ENCODE assay signal across 8 mouse cellular contexts in the genomic region with DNA sequence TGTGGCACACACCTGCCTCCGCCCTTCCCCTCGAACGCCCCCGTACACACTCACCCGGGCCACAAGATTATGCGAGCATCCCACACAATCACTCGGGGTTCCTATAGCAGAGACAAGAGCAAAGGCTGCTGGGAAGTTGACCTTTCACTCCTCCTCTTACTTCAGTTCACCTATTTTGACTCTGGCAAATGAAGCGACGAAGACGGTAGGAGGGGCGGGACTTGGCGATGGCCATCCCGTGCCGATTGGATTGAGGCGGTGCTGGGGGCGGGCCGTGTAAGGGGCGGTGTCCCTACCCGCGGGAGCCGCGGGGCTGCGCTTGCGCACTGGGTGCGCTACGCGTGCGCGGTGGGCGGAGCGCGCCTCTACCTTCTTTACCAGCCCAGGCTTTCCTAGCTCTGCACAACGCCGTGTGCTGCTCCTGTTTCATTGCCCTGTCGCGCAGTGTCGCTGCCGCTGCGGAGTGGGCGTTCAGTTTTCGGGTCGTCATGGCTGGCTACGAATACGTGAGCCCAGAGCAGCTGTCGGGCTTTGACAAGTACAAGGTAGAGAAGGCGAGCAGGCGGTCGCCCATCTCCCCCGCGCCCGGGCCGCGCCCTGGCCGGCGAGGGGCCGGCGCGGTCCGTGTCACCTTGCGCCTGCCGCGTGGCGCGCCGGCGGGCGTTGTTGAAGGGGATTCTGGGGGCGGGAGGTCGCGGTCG. TPM values are rescaled to one million over a fixed set of nuclear protein-coding genes. Genes with fewer than 3 reads are reported as not detected.
DNase-seq lines count a peak whose midpoint lies in the region; ATAC-seq and TF ChIP-seq lines count a peak whose summit lies in the region.

Gene Selenoi, plus strand, starts transcription at position 311 of the 701 bp plus-strand sequence.

- DNase-seq in c-Kit-positive CD71-positive TER-119-positive erythroid progenitor cells, embryonic 14.5 days (ENCODE audit: low spot score): peak; percentile 97
- DNase-seq in heart, postnatal 0 days (ENCODE audit: low spot score): peak; percentile 97
- DNase-seq in kidney, postnatal 4 days: peak; percentile 98 to 99

- no peak for TF ChIP-seq EP300 in heart, postnatal 0 days (IDR thresholded peaks at IDR 0.05; ENCODE audit: low read depth)

- ATAC-seq in forebrain, embryonic 12.5 days (ENCODE audit: low FRiP score): peak; percentile 100
- peak; percentile 100 for ATAC-seq in heart, postnatal 0 days (ENCODE audit: insufficient read depth, low read depth)
- ATAC-seq in liver, embryonic 16.5 days (ENCODE audit: low read depth): peak; percentile 99
- peak; percentile 100 for ATAC-seq in neural tube, embryonic 13.5 days (ENCODE audit: low read depth)

- peak within 1 kb of the TSS; percentile 85 for H3K4me2 ChIP-seq in forebrain, embryonic 12.5 days
- H3K4me2 ChIP-seq in heart, postnatal 0 days (ENCODE audit: low read depth, low read length): peak within 1 kb of the TSS; percentile 91
- H3K4me2 ChIP-seq in liver, embryonic 16.5 days (ENCODE audit: low read depth, low read length): peak within 1 kb of the TSS; percentile 74
- peak within 1 kb of the TSS; percentile 79 for H3K4me2 ChIP-seq in neural tube, embryonic 13.5 days

- TF ChIP-seq CTCF in E14TG2a.4 (conservative IDR thresholded peaks at IDR 0.05; ENCODE audit: low read length): no peak
- TF ChIP-seq CTCF in heart, postnatal 0 days (IDR thresholded peaks at IDR 0.05; ENCODE audit: low read depth): no peak
- no peak for TF ChIP-seq CTCF in testis, adult 2 months (IDR thresholded peaks at IDR 0.05; ENCODE audit: control insufficient read depth, insufficient read depth, insufficient replicate concordance, low read depth, low read length)

- WGBS in forebrain, embryonic 12.5 days: 10% methylated on average over 71 of the region's 71 CpGs
- 2% methylated on average over 64 of the region's 71 CpGs for WGBS in heart, postnatal 0 days
- WGBS in liver, embryonic 16.5 days (ENCODE audit: insufficient replicate concordance): under 1% methylated on average over 71 of the region's 71 CpGs
- 5% methylated on average over 71 of the region's 71 CpGs for WGBS in neural tube, embryonic 13.5 days

- peak within 1 kb of the TSS; percentile 94 for H3K27ac ChIP-seq in forebrain, embryonic 12.5 days
- peak within 1 kb of the TSS; percentile 83 for H3K27ac ChIP-seq in heart, postnatal 0 days (ENCODE audit: low read depth)
- peak within 1 kb of the TSS; percentile 91 for H3K27ac ChIP-seq in liver, embryonic 16.5 days (ENCODE audit: low read length)
- peak within 1 kb of the TSS; percentile 94 for H3K27ac ChIP-seq in neural tube, embryonic 13.5 days (replicated peaks)
- peak within 1 kb of the TSS; percentile 94 for H3K27ac ChIP-seq in testis, adult 2 months (ENCODE audit: control insufficient read depth, insufficient read depth, low read depth, low read length)

- peaks cover 17% of the 10 kb centered on the region for H3K27me3 ChIP-seq in E14TG2a.4 (ENCODE audit: insufficient read depth, low read length)
- H3K27me3 ChIP-seq in forebrain, embryonic 12.5 days: no peaks in the 10 kb centered on the region
- H3K27me3 ChIP-seq in heart, postnatal 0 days (ENCODE audit: control insufficient read depth, insufficient read depth, low read length): no peaks in the 10 kb centered on the region
- no peaks in the 10 kb centered on the region for H3K27me3 ChIP-seq in liver, embryonic 16.5 days (ENCODE audit: control insufficient read depth, insufficient read depth, low read depth, low read length)
- no peaks in the 10 kb centered on the region for H3K27me3 ChIP-seq in neural tube, embryonic 13.5 days
- H3K27me3 ChIP-seq in testis, adult 2 months (ENCODE audit: control insufficient read depth, insufficient read depth, low read length): no peaks in the 10 kb centered on the region

- peak; percentile 92; the same call in 1 of the 2 replicates for TF ChIP-seq POLR2A in testis, adult 2 months (IDR thresholded peaks at IDR 0.05; ENCODE audit: control insufficient read depth, low read depth, low read length)

- peak within 1 kb of the TSS; percentile 86 for H3K9ac ChIP-seq in forebrain, embryonic 12.5 days
- peak within 1 kb of the TSS; percentile 75 for H3K9ac ChIP-seq in heart, postnatal 0 days (replicated peaks; ENCODE audit: low read depth, low read length)
- peak within 1 kb of the TSS; percentile 84 for H3K9ac ChIP-seq in liver, embryonic 16.5 days (ENCODE audit: low read depth, low read length)
- peak within 1 kb of the TSS; percentile 88 for H3K9ac ChIP-seq in neural tube, embryonic 13.5 days

- H3K9me3 ChIP-seq in E14TG2a.4 (ENCODE audit: low read length): peaks cover 25% of the 10 kb centered on the region
- no peaks in the 10 kb centered on the region for H3K9me3 ChIP-seq in forebrain, embryonic 12.5 days
- H3K9me3 ChIP-seq in heart, postnatal 0 days (replicated peaks; ENCODE audit: control insufficient read depth, low read length): no peaks in the 10 kb centered on the region
- no peaks in the 10 kb centered on the region for H3K9me3 ChIP-seq in liver, embryonic 16.5 days (replicated peaks; ENCODE audit: control insufficient read depth, low read length)
- H3K9me3 ChIP-seq in neural tube, embryonic 13.5 days: no peaks in the 10 kb centered on the region

- H3K4me3 ChIP-seq in E14TG2a.4 (replicated peaks; ENCODE audit: low read length): peak within 1 kb of the TSS; percentile 81
- H3K4me3 ChIP-seq in forebrain, embryonic 12.5 days (replicated peaks): peak within 1 kb of the TSS; percentile 85
- peak within 1 kb of the TSS; percentile 76 for H3K4me3 ChIP-seq in heart, postnatal 0 days (ENCODE audit: low read depth, low read length)
- peak within 1 kb of the TSS; percentile 91 for H3K4me3 ChIP-seq in liver, embryonic 16.5 days (ENCODE audit: low read depth, low read length)
- H3K4me3 ChIP-seq in neural tube, embryonic 13.5 days: peak within 1 kb of the TSS; percentile 87
- H3K4me3 ChIP-seq in testis, adult 2 months (ENCODE audit: control insufficient read depth, low read depth, low read length): peak within 1 kb of the TSS; percentile 100

- no peaks in the 10 kb centered on the region for H3K36me3 ChIP-seq in E14TG2a.4 (ENCODE audit: insufficient read depth, low read length)
- no peaks in the 10 kb centered on the region for H3K36me3 ChIP-seq in forebrain, embryonic 12.5 days (replicated peaks)
- no peaks in the 10 kb centered on the region for H3K36me3 ChIP-seq in heart, postnatal 0 days (replicated peaks; ENCODE audit: control insufficient read depth, insufficient read depth, low read length)
- no peaks in the 10 kb centered on the region for H3K36me3 ChIP-seq in liver, embryonic 16.5 days (ENCODE audit: control insufficient read depth, insufficient read depth)
- peaks cover 6% of the 10 kb centered on the region; the same call in 1 of the 2 replicates for H3K36me3 ChIP-seq in neural tube, embryonic 13.5 days
- no peaks in the 10 kb centered on the region for H3K36me3 ChIP-seq in testis, adult 2 months (ENCODE audit: control insufficient read depth, insufficient read depth, low read length)

- peaks cover 11% of the 10 kb centered on the region; the same call in 1 of the 2 replicates for H3K4me1 ChIP-seq in E14TG2a.4 (replicated peaks; ENCODE audit: low read depth, low read length)
- peaks cover 28% of the 10 kb centered on the region for H3K4me1 ChIP-seq in forebrain, embryonic 12.5 days
- peaks cover 23% of the 10 kb centered on the region for H3K4me1 ChIP-seq in heart, postnatal 0 days (ENCODE audit: control insufficient read depth, insufficient read depth)
- peaks cover 37% of the 10 kb centered on the region for H3K4me1 ChIP-seq in liver, embryonic 16.5 days (ENCODE audit: control insufficient read depth, low read depth, low read length)
- peaks cover 37% of the 10 kb centered on the region for H3K4me1 ChIP-seq in neural tube, embryonic 13.5 days (replicated peaks)
- H3K4me1 ChIP-seq in testis, adult 2 months (ENCODE audit: control insufficient read depth, insufficient read depth, low read length): peaks cover 5% of the 10 kb centered on the region

RNA-seq across cellular contexts. Expression of gene Selenoi, which starts in this region (rescaled TPM):
- 24.8 and 25.5 TPM in 2 replicates for polyA plus RNA-seq in forebrain, embryonic 12.5 days (2016; fragmentation: Nextera tagmentation; extraction: Ambion mirVana)
- 49.1 and 76.1 TPM in 2 replicates for total RNA-seq in heart, postnatal 0 days (2014; rRNA removed; ENCODE audit: low replicate concordance)
- 7.3 and 9.4 TPM in 2 replicates for polyA plus RNA-seq in heart, postnatal 0 days (2015; fragmentation: Nextera tagmentation; extraction: Ambion mirVana)
- 11.7 and 12.5 TPM in 2 replicates for polyA plus RNA-seq in liver, embryonic 16.5 days (2015; fragmentation: Nextera tagmentation; extraction: Ambion mirVana)
- 23.8 and 27.0 TPM in 2 replicates for polyA plus RNA-seq in neural tube, embryonic 13.5 days (2015; fragmentation: Nextera tagmentation; extraction: Ambion mirVana)
- 65.4 and 74.1 TPM in 2 replicates for polyA plus RNA-seq in testis, adult 2 months (2012; rRNA removed)

Comparison
In these comparisons a context has a peak if more than half of its experiments do, and no peak if none do; other contexts are left out.
1. Peak in every context shown above with its lines: DNase-seq, ATAC-seq, H3K4me3 ChIP-seq and H3K27ac ChIP-seq.